ENCODE assay signal across 8 mouse cellular contexts in genomic region chr2:60880789-60881570, GRCm38 (mm10).
A peak's percentile ranks its signal among the peaks of the same experiment; 100 is the strongest.
DNase-seq lines count a peak whose midpoint lies in the region; ATAC-seq and TF ChIP-seq lines count a peak whose summit lies in the region.

No protein-coding gene starts in this region.

- intact Hi-C loops in left cerebral cortex, postnatal 4 days (cut with DNase I), result no loop called here

- peak overlapping the region; percentile 75 for H3K4me3 ChIP-seq in hindbrain, postnatal 0 days (ENCODE audit: low read length)

- TF ChIP-seq CTCF in hindbrain, postnatal 0 days (IDR thresholded peaks at IDR 0.05; ENCODE audit: low read depth), result no peak

- WGBS in hindbrain, postnatal 0 days, result 1% methylated on average over 64 of the region's 104 CpGs

- no peaks in the 10 kb centered on the region for H3K27me3 ChIP-seq in hindbrain, postnatal 0 days (ENCODE audit: insufficient read depth, low read length)

- H3K4me1 ChIP-seq in hindbrain, postnatal 0 days (ENCODE audit: insufficient read depth, low read length), result no peaks in the 10 kb centered on the region

- peak; percentile 83 for ATAC-seq in hindbrain, postnatal 0 days

- H3K36me3 ChIP-seq in hindbrain, postnatal 0 days (ENCODE audit: insufficient read depth, low read length), result no peaks in the 10 kb centered on the region

- no peaks in the 10 kb centered on the region for H3K9me3 ChIP-seq in hindbrain, postnatal 0 days (ENCODE audit: low read length)

- peak overlapping the region; percentile 87 for H3K9ac ChIP-seq in hindbrain, postnatal 0 days (replicated peaks; ENCODE audit: low read length)

- H3K4me2 ChIP-seq in hindbrain, postnatal 0 days (ENCODE audit: low read depth, low read length), result peak overlapping the region; percentile 93

- H3K27ac ChIP-seq in hindbrain, postnatal 0 days, result peak overlapping the region; percentile 74

- peak; percentile 72 for DNase-seq in T-cell, adult 2 months (ENCODE audit: low spot score)
- DNase-seq in cerebellum, postnatal 25 days, result peak; percentile 74 to 82
- DNase-seq in gastrocnemius, adult 8-10 months (ENCODE audit: low spot score in 2 of 2), result peak; percentile 45 to 70
- peak; percentile 73 for DNase-seq in hindbrain, postnatal 0 days (ENCODE audit: low spot score)
- peak; percentile 46 for DNase-seq in left cerebral cortex, postnatal 4 days
- peak; percentile 55 for DNase-seq in mesoderm, embryonic 11.5 days (ENCODE audit: low read depth, low spot score)
- peak; percentile 29 to 43 for DNase-seq in right cerebral cortex, postnatal 36 days (ENCODE audit: low spot score in 2 of 2)
- DNase-seq in urinary bladder, postnatal 4 days (ENCODE audit: low spot score in 2 of 2), result peak; percentile 66 to 71

Comparison
In these comparisons a context has a peak if more than half of its experiments do, and no peak if none do; other contexts are left out.
1. Peak in every context shown above with its lines: DNase-seq, ATAC-seq, H3K4me3 ChIP-seq and H3K27ac ChIP-seq.